14 mouse cellular contexts compared by ENCODE assay signal in genomic region chr9:11377586-11377985, GRCm38 (mm10).
"Had no signal": no experiment of that assay in that cellular context is flagged by ENCODE, and none has a peak within 500 bp of the region (broad histone marks: within the 10 kb centered on the region; RNA-seq: fewer than 3 reads in every experiment).

No protein-coding gene starts in this region.

- DNase-seq: cerebellum, adult 9-11 months; cerebellum, postnatal 10 days; cerebellum, postnatal 14 days; cerebellum, postnatal 25 days; cerebellum, postnatal 36 days; embryo, embryonic 11 days; forebrain, postnatal 0 days; gastrocnemius, adult 2 months; gastrocnemius, postnatal 10 days; gastrocnemius, postnatal 14 days; gastrocnemius, postnatal 25 days; gastrocnemius, postnatal 36 days; heart, adult 18-20 months; heart, adult 2 months had no signal
